Mouse (Mus musculus): ENCODE measurements around the gene Tmem38a. TPM values are rescaled to one million over a fixed set of nuclear protein-coding genes. Genes with fewer than 3 reads are reported as not detected.

The Tmem38a gene
- total RNA-seq, 2 experiments from 2014 or later = 453 to 459 TPM

DNA sequence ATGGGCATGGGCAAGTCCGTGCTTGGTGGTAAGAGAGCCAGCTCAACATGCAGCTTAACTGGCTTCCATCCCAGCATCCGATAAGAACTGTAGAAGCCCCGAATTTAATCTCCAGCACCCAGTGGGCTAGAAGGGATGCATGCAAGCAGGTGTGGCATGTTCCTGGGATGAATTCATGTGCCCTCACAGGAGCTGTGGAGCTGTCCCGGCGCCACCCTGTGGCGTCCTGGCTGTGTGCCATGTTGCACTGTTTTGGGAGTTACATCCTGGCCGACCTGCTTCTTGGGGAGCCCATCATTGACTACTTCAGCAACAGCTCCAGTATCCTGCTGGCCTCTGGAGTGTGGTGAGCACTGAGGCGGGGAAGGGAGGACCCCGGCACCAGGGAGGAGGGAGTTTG, 7.5 kb downstream of the Tmem38a start:
- no peak for DNase-seq (ENCODE audit: low spot score)
- intact Hi-C loops (cut with DNase I) = no loop called here

GRCm38 (mm10) chr8:72583056-72583771, 11.4 kb downstream of the Tmem38a start:
- no peak for DNase-seq (ENCODE audit: low spot score)
- intact Hi-C loops (cut with DNase I) = no loop called here

DNA sequence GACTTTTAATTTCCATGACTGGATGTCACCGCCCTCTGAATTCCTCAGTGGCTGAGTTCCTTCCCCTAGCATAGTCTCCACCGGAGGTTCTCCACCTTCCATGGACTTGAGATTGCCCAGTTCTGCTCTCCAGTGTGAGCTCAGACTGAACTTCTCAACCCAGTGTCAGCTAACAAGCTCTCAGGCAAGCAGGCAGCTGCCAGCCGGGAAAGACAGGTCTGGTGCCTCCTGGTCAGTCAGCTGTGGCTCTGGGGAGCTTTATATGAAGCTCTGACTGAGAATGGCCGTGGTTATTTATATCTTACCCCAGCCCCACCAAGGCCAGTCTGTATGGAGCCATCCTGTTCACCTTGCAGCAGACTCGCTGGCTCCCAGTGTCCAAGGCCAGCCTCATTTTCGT, 12.5 kb downstream of the Tmem38a start:
- intact Hi-C loops (cut with DNase I) = no loop called here
- DNase-seq (ENCODE audit: low spot score) = no peak

DNA sequence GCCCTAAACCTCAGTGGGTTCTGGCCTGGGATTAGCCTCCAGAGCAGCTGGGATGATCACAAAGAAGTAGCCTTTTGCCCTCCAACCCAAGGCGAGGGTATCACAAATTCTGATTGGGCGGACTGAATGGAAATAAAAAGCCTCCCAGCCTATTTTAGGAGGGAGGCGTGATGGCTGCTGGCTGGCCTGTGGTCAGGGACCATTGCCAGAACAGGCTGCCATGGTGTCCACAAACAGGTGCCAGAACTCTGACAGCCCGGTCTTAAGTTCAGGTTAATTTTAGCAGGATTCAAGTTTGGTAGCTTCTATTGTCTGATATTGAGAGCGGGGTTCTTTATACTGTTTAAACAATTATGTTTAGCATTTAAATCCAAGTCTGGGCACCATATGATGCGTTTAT, 16.0 kb downstream of the Tmem38a start:
- peak; percentile 44 for DNase-seq (ENCODE audit: low spot score)
- intact Hi-C loops (cut with DNase I) = no loop called here

GRCm38 (mm10) chr8:72588865-72589264, 17.0 kb downstream of the Tmem38a start:
- intact Hi-C loops (cut with DNase I) = no loop called here
- DNase-seq (ENCODE audit: low spot score) = no peak

GRCm38 (mm10) chr8:72589286-72589685, 17.4 kb downstream of the Tmem38a start:
- intact Hi-C loops (cut with DNase I) = no loop called here

GRCm38 (mm10) chr8:72590198-72590597, 18.3 kb downstream of the Tmem38a start:
- intact Hi-C loops (cut with DNase I) = no loop called here
- no peak for DNase-seq (ENCODE audit: low spot score)

More at GRCm38 (mm10) chr8:72589286-72589685, 17.4 kb downstream of the Tmem38a start:
- peak; percentile 26 for DNase-seq (ENCODE audit: low spot score)

Small RNAs within 50 kb of the gene (microRNA-seq; reads per million reads assigned to microRNA genes)
- gene Gm28019 = not detected

Other genes with a start within 250 kb of the Tmem38a start
- 10 to 100 TPM; 38.9 to 41.8 TPM for gene Eps15l1, start 150.6 kb upstream of the Tmem38a start, total RNA-seq (2021)
- 10 to 100 TPM; 13.1 to 15.4 TPM for gene Calr3, start 128.2 kb upstream of the Tmem38a start, total RNA-seq (2021)
- gene 1700030K09Rik, start 128.2 kb upstream of the Tmem38a start, total RNA-seq (2021) = 1 to 10 TPM; 4.6 to 7.5 TPM
- gene Cherp, start 96.8 kb upstream of the Tmem38a start, total RNA-seq (2021) = 10 to 100 TPM; 33.5 to 35.2 TPM
- gene Slc35e1, start 79.4 kb upstream of the Tmem38a start, total RNA-seq (2021) = 10 to 100 TPM; 70.1 to 70.3 TPM
- gene Med26, start 23.8 kb upstream of the Tmem38a start, total RNA-seq (2021) = 1 to 10 TPM; 7.7 to 9.1 TPM
- gene Smim7, start 967 bp upstream of the Tmem38a start, total RNA-seq (2021) = 100 to 1,000 TPM; 125 to 134 TPM
- gene Nwd1, start 74.7 kb downstream of the Tmem38a start, total RNA-seq (2021) = under 1 TPM; 0.36 to 0.57 TPM
- 10 to 100 TPM; 77.1 to 78.3 TPM for gene Sin3b, start 151.2 kb downstream of the Tmem38a start, total RNA-seq (2021)
- gene F2rl3, start 189.8 kb downstream of the Tmem38a start, total RNA-seq (2021) = 1 to 10 TPM; 1.3 to 1.9 TPM

All from heart, postnatal 25 days (tissue).